Mouse (Mus musculus): Measurements from ENCODE around the gene Adam4.
"Not testable (repeated sequence)": the region's sequence is repeated elsewhere in the genome, so short reads cannot be mapped to it uniquely, and the experiment has no call there.

The Adam4 gene

DNA sequence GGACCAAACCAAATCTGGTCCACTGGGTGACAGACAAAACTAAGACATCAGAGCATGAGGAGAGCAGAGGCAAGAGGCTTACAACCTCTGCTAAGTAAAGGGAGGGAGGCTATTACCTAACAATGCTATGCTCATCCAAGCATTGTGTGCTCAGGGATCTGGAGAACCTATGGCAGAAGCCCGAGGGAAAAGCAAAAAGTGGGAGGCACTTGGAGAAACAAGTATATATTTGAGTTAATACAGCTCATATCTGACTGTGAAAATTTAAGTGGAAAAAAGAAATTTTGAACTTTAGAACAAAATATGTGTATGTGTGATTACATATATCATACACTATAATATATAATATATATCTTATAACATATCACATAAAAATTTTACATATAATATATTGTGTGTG lies at the start of gene Adam4:
Adam4 (minus strand) TSS at position 101 of the 400 bp plus-strand sequence.
- DNase-seq = no peak

DNA sequence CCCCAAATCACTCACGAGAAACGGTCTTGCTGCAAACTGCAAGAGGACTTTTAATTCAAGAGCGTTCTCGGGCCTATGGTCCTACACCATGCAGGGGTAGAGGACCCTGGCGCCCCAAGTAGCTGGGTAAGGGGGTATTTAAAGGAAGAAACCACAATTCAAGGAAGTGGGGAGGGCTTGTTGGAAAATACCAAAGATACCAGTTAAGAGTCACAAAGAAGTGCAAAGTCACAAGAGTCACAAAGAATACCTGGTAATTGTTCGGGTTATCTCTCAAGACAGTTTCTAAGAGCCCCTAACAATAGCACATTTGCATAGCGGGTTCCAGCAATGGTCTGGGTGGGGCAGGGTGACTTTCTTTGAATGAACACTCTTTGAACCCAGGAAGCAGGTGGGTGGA lies 37.3 kb upstream of the Adam4 start:
- not testable (repeated sequence) for DNase-seq

DNA sequence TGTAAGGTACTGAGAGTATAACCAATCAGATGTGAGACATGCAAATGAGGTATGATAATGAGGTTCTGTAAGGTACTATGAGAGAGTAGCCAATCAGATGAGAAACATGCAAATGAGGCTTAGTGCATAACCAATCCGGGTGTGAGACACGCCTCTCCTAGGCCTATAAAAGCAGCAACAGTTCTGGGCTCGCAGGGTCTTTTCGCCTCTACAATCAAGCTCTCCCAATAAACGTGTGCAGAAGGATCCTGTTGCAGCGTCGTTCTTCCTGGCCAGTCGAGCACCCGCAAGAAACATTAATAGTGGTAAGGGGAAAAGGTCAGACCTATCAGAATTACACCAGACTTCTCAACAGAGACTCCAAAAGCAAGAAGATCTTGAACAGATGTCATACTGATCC lies 17.2 kb upstream of the Adam4 start:
- not testable (repeated sequence) for DNase-seq

DNA sequence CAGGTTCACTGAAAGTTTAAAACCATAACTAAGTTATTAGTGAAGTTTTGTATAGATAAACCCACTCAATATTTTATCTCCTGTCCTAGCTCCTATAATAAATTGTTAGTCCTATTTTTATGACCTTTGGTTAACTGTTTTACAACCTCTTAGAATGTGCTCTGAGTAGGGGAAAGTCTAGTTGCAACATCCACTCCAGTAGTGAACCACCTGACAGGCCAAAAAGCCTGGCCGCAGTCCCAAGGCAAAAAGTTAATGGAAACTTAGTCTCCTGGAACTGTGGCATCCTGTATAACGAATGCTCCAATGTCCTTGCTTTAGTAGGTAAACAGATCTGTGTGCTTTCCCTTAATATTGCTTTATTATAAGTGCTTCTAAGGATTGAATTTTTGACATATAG lies 13.0 kb upstream of the Adam4 start:
- DNase-seq = not testable (repeated sequence)

DNA sequence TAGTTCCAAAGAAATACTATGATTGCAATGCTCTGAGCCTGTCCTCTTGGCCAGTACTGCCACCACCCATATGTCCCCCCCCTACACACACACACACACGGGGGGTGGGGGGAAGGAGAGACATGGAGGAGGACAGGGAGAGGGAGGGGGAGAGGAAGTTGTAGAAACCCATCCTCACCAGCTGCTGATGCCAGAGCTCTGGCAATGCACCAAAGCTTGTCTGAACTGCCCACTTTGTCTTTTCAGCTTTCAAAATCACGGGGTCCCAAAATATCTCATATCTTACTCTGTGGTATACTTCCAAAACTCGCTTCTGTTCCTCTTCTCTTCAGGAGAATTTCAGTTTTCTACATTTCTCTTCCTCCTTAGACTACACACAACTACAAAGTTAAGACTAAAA lies 8.5 kb downstream of the Adam4 start:
- DNase-seq = no peak

DNA sequence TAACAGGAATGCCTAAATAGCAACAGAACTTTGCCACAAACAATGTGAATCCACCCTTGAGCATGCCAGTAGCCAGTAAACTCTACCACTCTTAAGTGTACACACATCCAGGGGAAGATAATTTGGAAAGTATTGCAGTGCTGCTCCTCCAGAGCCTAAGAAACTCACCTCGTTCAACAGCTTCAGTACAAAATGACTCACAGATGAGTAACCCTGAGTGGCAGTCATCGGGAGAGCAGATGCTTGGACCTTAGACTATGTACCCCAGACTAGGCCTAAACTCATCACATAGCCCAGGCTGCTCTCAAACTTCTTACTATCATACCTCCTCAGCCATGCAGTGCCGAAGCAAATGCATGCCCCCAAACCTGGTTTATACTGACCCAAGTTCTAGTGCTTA lies 12.8 kb downstream of the Adam4 start:
- DNase-seq = no peak

DNA sequence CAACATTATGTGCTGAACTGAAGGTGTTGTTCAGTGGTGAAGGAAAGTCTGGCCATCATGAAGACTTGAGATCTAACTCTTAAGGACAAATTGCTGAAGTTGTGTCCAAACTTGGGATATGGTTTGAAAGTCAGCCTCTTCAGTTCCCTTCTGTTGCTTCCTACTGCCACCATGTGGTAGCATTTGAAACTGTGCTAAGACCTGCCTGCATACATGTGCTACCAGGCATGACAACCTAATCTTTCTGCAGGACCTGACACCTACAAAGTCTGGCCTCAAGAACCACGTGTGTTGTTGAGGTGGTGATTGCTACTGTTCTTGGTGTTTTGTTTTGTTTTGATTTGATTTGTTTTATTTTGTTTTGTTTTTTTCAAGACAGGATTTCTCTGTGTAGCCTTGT lies 19.6 kb downstream of the Adam4 start:
- DNase-seq = peak; percentile 71

DNA sequence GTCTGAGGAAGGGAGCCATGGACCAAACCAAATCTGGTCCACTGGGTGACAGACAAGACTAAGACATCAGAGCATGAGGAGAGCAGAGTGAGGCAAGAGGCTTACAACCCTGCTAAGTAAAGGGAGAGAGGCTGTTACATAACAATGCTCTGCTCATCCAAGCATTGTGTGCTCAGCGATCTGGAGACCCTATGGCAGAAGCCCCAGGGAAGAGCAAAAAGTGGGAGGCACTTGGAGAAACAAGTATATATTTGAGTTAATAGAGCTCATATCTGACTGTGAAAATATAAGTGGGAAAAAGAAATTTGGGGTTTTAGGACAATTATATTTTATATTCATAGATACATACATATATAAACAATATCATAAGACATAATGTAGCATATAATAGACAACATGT lies 42.4 kb downstream of the Adam4 start, which contains the start of gene Gm4787:
Gm4787 (minus strand) TSS at position 101 of the 400 bp plus-strand sequence.
- not testable (repeated sequence) for DNase-seq

Measured in lung, postnatal 14 days (tissue).